Mouse (Mus musculus) CD4-positive helper T cell, adult 2 months (primary cell): ENCODE results near the gene Zfp692.
"Not testable (repeated sequence)": the region's sequence is repeated elsewhere in the genome, so short reads cannot be mapped to it uniquely, and the experiment has no call there.

Experiments
- DNase-seq: peaks from one replicate; pipeline ENCODE4 v3.0.0-alpha.2; 2012; ENCODE audit warnings: low read depth, missing footprints, low spot score

Gene Zfp692

GRCm38 (mm10) chr11:58353709-58354108 is 46.8 kb downstream of the Zfp692 start:
- no peak for DNase-seq

- no peak for DNase-seq
Observed at GRCm38 (mm10) chr11:58354476-58354875, 47.6 kb downstream of the Zfp692 start.

GRCm38 (mm10) chr11:58354927-58355326 is 48.1 kb downstream of the Zfp692 start:
- no peak for DNase-seq

GRCm38 (mm10) chr11:58357042-58357441 is 50.2 kb downstream of the Zfp692 start:
- DNase-seq = no peak

GRCm38 (mm10) chr11:58357844-58358534 is 51.1 kb downstream of the Zfp692 start:
- DNase-seq = no peak

GRCm38 (mm10) chr11:58362562-58362961 is 55.7 kb downstream of the Zfp692 start:
- not testable (repeated sequence) for DNase-seq
